Mouse (Mus musculus) lung, postnatal 0 days (tissue): Measurements from ENCODE around the gene Ralgapa1.

Experiments used
- CTCF ChIP-seq: IDR thresholded peaks from 2 replicates; pipeline ENCODE4 v1.5.1; 2016; ENCODE audit warnings: antibody characterized with exemption, mild to moderate bottlenecking
- EP300 ChIP-seq: IDR thresholded peaks from 2 replicates; pipeline ENCODE4 v1.6.1; 2016; ENCODE audit warnings: antibody characterized with exemption, mild to moderate bottlenecking, control low read depth

GRCm38 (mm10) chr12:55570646-55571045 lies 250.3 kb downstream of the Ralgapa1 start:
- TF ChIP-seq CTCF: no peak
- TF ChIP-seq EP300: no peak
